Mouse (Mus musculus): ENCODE measurements at regions not wholly inside any gene's neighbourhood (a gene's known extent, or its start where the extent isn't known, plus 50 kb on each side); places are given as distances from the start of the nearest gene placed in this dataset.

GRCm38 (mm10) chr9:58436246-58437091 lies 51.9 kb upstream of the Insyn1 start:
- no peak for TF ChIP-seq CTCF (conservative IDR thresholded peaks at IDR 0.05; ENCODE audit: low read length)
- no peak for TF ChIP-seq POU5F1 (IDR thresholded peaks at IDR 0.05; ENCODE audit: borderline replicate concordance, low read length)
